Mouse (Mus musculus) splenic B cell, adult 2 months (primary cell): ENCODE data around the gene Ttc26.
"Not testable (repeated sequence)": the region's sequence is repeated elsewhere in the genome, so short reads cannot be mapped to it uniquely, and the experiment has no call there.

Experiments used
- DNase-seq: peaks from one replicate; pipeline ENCODE4 v3.0.0-alpha.2; 2011; ENCODE audit warnings: low read depth, low spot score
- H3K27me3 ChIP-seq: 2 replicates; pipeline ENCODE4 v1.6.1; 2012; ENCODE audit warnings: mild to moderate bottlenecking, low read length, moderate library complexity, mixed read lengths; ENCODE audit not compliant: control insufficient read depth, poor library complexity, insufficient read depth, severe bottlenecking
- H3K36me3 ChIP-seq: 2 replicates; pipeline ENCODE4 v1.6.1; 2012; ENCODE audit warnings: mild to moderate bottlenecking, low read length, moderate library complexity, mixed read lengths; ENCODE audit not compliant: control insufficient read depth, poor library complexity, insufficient read depth, severe bottlenecking

Gene Ttc26

GRCm38 (mm10) chr6:38352451-38352850 lies 28.8 kb upstream of the Ttc26 start:
- peak; percentile 62 for DNase-seq
- 0 out of 2 replicates have a peak, but pooled peaks cover 2% of the 10 kb centered on the region for H3K36me3 ChIP-seq
- no peaks in the 10 kb centered on the region for H3K27me3 ChIP-seq

DNA sequence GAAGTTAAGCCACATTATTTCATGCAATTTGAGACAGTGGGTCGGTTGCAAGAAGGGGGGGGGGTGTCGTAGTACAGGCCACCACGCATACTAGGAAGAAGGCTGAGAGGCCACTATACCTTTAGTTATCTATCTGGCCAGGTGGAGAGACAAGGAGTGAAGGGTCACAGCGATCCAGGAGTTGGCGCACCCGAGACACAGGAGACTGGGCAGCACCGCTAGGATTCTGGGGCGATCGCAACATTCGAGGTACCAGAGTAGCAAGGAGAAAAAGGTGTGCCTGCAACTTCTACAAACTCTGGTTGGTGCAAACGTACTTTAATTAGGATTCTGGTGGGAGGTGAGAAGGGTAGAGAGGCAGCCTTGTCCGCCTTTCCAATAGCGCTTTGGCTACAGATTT lies 28.1 kb upstream of the Ttc26 start:
- no peaks in the 10 kb centered on the region for H3K27me3 ChIP-seq
- H3K36me3 ChIP-seq = 0 out of 2 replicates have a peak, but pooled peaks cover 2% of the 10 kb centered on the region
- no peak for DNase-seq

GRCm38 (mm10) chr6:38353811-38354722 lies 27.2 kb upstream of the Ttc26 start, which contains the start of gene Zc3hav1:
Gene Zc3hav1 (minus strand): TSS chr6:38354603.
- 0 out of 2 replicates have a peak, but pooled peaks cover 2% of the 10 kb centered on the region for H3K36me3 ChIP-seq
- no peaks in the 10 kb centered on the region for H3K27me3 ChIP-seq
- DNase-seq = peak; percentile 95

GRCm38 (mm10) chr6:38354723-38355353 lies 26.4 kb upstream of the Ttc26 start:
- H3K27me3 ChIP-seq = no peaks in the 10 kb centered on the region
- no peak for DNase-seq
- peaks cover 2% of the 10 kb centered on the region; the same call in 1 of the 2 replicates for H3K36me3 ChIP-seq

DNA sequence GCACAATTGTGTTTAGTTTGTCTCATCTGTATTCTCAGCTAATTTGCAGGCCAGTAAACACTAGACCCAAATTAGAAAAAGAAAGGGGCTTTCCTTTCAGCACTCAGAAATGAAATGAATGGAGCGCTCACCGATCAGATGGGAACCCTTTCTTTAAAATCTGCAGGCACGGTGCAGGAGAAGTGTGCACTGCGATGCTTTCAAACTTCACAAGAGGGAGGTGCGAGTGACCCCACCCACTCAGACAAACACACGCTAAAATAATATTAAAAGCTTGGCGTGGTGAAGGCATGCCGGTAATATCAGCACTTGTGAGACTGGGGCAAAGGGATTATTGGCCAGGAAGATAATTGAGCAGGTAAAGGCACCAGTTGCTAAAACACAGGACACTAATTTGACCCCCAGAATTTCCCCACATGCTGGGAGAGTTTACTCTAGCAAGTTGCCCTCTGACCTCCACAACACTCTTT lies 25.9 kb upstream of the Ttc26 start:
- H3K27me3 ChIP-seq = no peaks in the 10 kb centered on the region
- DNase-seq = peak; percentile 39
- H3K36me3 ChIP-seq = no peaks in the 10 kb centered on the region; the same call in 1 of the 2 replicates

GRCm38 (mm10) chr6:38355862-38356261 lies 25.4 kb upstream of the Ttc26 start:
- H3K36me3 ChIP-seq = no peaks in the 10 kb centered on the region; the same call in 1 of the 2 replicates
- no peak for DNase-seq
- no peaks in the 10 kb centered on the region for H3K27me3 ChIP-seq

DNA sequence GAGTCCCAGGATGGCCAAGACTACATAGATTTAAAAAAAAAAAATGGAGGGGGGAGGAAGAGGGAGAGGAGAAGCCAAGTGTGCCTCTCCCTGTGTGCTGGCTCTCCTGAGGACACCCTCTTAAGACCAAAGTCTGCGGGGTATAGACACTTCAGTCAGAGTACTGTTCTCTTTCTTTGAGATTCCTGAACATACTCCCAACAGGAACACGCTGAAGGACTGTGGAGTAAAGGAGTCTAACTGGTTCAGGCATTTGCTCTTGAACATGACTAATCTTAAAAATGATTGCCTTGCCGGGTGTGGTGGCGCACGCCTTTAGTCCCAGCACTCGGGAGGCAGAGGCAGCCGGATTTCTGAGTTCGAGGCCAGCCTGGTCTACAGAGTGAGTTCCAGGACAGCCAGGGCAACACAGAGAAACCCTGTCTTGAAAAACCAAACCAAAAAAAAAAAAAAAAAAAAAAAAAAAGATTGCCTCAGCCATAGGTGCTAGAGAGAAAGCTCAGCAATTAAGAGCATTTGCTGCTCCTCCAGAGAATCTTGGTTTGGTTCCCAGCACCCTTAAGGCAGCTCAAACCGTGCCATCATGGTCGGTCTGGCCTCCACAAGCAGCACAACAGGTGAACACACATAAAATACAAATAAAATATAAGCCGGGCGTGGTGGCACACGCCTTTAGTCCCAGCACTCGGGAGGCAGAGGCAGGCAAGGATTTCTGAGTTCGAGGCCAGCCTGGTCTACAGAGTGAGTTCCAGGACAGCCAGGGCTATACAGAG lies 24.4 kb upstream of the Ttc26 start:
- DNase-seq, H3K36me3 ChIP-seq, H3K27me3 ChIP-seq: not testable (repeated sequence)

- H3K36me3 ChIP-seq = no peaks in the 10 kb centered on the region; the same call in 1 of the 2 replicates
- DNase-seq = no peak
- H3K27me3 ChIP-seq = no peaks in the 10 kb centered on the region
Observed at GRCm38 (mm10) chr6:38357603-38358252, 23.5 kb upstream of the Ttc26 start.

- Histone ChIP-seq H3K36me3 (no peaks in the 10 kb centered on the region; the same call in 1 of the 2 replicates), H3K27me3 (no peaks in the 10 kb centered on the region)
- no peak for DNase-seq
Observed at GRCm38 (mm10) chr6:38358253-38359027, 22.8 kb upstream of the Ttc26 start.

GRCm38 (mm10) chr6:38359044-38359735 lies 22.1 kb upstream of the Ttc26 start:
- not testable (repeated sequence) for DNase-seq, H3K36me3 ChIP-seq, H3K27me3 ChIP-seq

DNA sequence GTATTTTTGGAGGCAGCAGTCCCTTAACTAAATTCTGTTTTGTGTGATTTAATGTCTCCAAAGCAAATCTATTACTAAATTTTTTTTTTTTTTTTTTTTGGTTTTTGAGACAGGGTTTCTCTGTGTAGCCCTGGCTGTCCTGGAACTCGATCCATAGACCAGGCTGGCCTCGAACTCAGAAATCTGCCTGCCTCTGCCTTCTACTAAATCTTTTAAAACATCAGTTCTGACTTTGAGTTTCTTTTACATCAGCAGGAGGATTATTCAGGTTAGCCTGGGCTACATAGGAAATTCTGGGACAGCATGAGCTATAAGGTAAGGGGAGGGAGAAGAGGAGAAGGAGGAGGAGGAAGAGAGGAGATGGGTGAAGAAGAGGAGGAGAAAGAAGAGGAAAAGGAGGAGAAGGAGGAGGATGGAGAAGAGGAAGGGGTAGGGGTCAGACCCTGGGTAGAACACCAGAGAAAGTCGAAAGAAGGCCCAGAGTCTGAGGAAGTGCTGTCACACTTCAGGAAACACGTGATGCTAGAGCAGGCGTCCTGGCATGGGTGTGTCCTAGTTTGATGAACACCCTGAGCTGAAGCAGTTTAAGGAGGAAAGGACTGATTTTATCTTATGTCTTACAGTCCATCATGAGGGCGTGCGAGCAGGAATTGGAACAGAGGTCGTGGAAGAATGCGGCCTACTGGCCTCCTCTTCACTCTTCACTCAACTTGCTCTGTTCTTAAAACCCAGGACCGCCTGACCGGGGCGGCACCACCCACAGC lies 21.4 kb upstream of the Ttc26 start:
- Histone ChIP-seq H3K36me3 (no peaks in the 10 kb centered on the region; the same call in 1 of the 2 replicates), H3K27me3 (no peaks in the 10 kb centered on the region)
- peak; percentile 88 for DNase-seq

DNA sequence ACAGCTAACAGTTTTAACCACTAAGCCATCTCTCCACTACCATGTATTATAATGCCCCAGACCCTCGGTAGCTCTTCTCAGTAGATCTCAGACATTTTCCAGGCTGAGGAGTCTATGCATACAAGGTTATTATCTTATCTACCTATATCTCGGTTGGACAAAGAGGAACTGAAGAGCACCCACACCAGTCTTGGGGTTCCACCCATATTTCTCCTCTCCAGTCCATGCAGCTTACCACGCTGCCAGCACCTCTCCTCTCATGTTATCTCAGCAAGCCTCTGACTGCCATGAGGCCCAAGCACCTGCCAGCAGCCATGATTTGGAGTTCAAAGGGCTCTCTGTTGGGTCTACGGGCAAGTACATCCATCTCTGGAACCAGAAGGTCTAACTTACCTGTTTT lies 20.2 kb upstream of the Ttc26 start:
- DNase-seq = no peak
- H3K27me3 ChIP-seq = no peaks in the 10 kb centered on the region

More for the DNA sequence above, 20.2 kb upstream of the Ttc26 start:
- H3K36me3 ChIP-seq = no peaks in the 10 kb centered on the region; the same call in 1 of the 2 replicates
